Mouse (Mus musculus): Measurements from ENCODE around the gene Mmp10.

Mmp10 gene

GRCm38 (mm10) chr9:7502051-7502450 is at the start of gene Mmp10:
Gene Mmp10 (plus strand): TSS chr9:7502352.
- DNase-seq (ENCODE audit: low spot score in 2 of 2) = no peak

GRCm38 (mm10) chr9:7453302-7453701 is 48.9 kb upstream of the Mmp10 start:
- DNase-seq (ENCODE audit: low spot score in 2 of 2) = no peak

GRCm38 (mm10) chr9:7470262-7470661 is 31.9 kb upstream of the Mmp10 start:
- no peak for DNase-seq (ENCODE audit: low spot score in 2 of 2)

GRCm38 (mm10) chr9:7483684-7484394 is 18.3 kb upstream of the Mmp10 start:
- no peak for DNase-seq (ENCODE audit: low spot score in 2 of 2)

GRCm38 (mm10) chr9:7501138-7501537 is 1.0 kb upstream of the Mmp10 start:
- DNase-seq (ENCODE audit: low spot score in 2 of 2) = no peak

- DNase-seq (ENCODE audit: low spot score in 2 of 2) = no peak
Measured at GRCm38 (mm10) chr9:7507321-7507876, 5.2 kb downstream of the Mmp10 start.

GRCm38 (mm10) chr9:7509619-7510233 is 7.6 kb downstream of the Mmp10 start:
- no peak for DNase-seq (ENCODE audit: low spot score in 2 of 2)

- no peak for DNase-seq (ENCODE audit: low spot score in 2 of 2)
Measured at GRCm38 (mm10) chr9:7517944-7518571, 15.9 kb downstream of the Mmp10 start.

- no peak for DNase-seq (ENCODE audit: low spot score in 2 of 2)
Measured at GRCm38 (mm10) chr9:7526255-7526940, 24.2 kb downstream of the Mmp10 start.

GRCm38 (mm10) chr9:7542763-7543162 is 40.6 kb downstream of the Mmp10 start:
- no peak for DNase-seq (ENCODE audit: low spot score in 2 of 2)

- DNase-seq (ENCODE audit: low spot score in 2 of 2) = no peak
Measured at GRCm38 (mm10) chr9:7544923-7545457, 42.8 kb downstream of the Mmp10 start.

GRCm38 (mm10) chr9:7545471-7545870 is 43.3 kb downstream of the Mmp10 start:
- DNase-seq (ENCODE audit: low spot score in 2 of 2) = no peak

- no peak for DNase-seq (ENCODE audit: low spot score in 2 of 2)
Measured at GRCm38 (mm10) chr9:7545920-7546319, 43.8 kb downstream of the Mmp10 start.

GRCm38 (mm10) chr9:7551943-7552342 is 49.8 kb downstream of the Mmp10 start:
- no peak for DNase-seq (ENCODE audit: low spot score in 2 of 2)

- no peak for DNase-seq (ENCODE audit: low spot score in 2 of 2)
Measured at GRCm38 (mm10) chr9:7553536-7553935, 51.4 kb downstream of the Mmp10 start.

- peak in 1 of 2 experiments; percentile 5 for DNase-seq (ENCODE audit: low spot score in 2 of 2)
Measured at GRCm38 (mm10) chr9:7554382-7554781, 52.2 kb downstream of the Mmp10 start.

GRCm38 (mm10) chr9:7558221-7559017 is 56.3 kb downstream of the Mmp10 start, which contains the start of gene Mmp8:
Gene Mmp8 (plus strand): TSS chr9:7558456.
- DNase-seq (ENCODE audit: low spot score in 2 of 2) = no peak

All from thymus, postnatal 10 days (tissue).